Mouse (Mus musculus) left cerebral cortex, postnatal 14 days (tissue): ENCODE data around the gene Lmod1. TPM values are rescaled to one million over a fixed set of nuclear protein-coding genes. Genes with fewer than 3 reads are reported as not detected.
"Not testable (repeated sequence)": the region's sequence is repeated elsewhere in the genome, so short reads cannot be mapped to it uniquely, and the experiment has no call there.

Experiments used
- DNase-seq, 2 experiments: peaks; one replicate each; pipeline ENCODE4 v3.0.0; 2021 to 2022; ENCODE audit warnings: low spot score in 2 of 2, mixed read lengths in 1 of 2
- intact Hi-C: fragments of 180-260 bp; cut with DNase I; formaldehyde crosslinking; loops from one replicate; pipeline ENCODE4 v1.15.1; 2025
- total RNA-seq, 2 experiments: library from RNA; stranded (reverse); gene quantifications; 2 replicates each; pipeline ENCODE4 v1.2.3; 2021

The Lmod1 gene
- total RNA-seq, 2 experiments from 2014 or later = 0.34 to 0.72 TPM

GRCm38 (mm10) chr1:135351953-135352352, 27.3 kb downstream of the Lmod1 start:
- no peak for DNase-seq
- intact Hi-C loops = no loop called here

- DNase-seq = no peak
- intact Hi-C loops = no loop called here
Observed at GRCm38 (mm10) chr1:135359071-135359470, 34.5 kb downstream of the Lmod1 start.

GRCm38 (mm10) chr1:135361491-135361890, 36.9 kb downstream of the Lmod1 start:
- intact Hi-C loops = loop anchor here (5.0 to 10.0 kb wide), 2 partner anchors 49 to 377 kb away; partner anchors contain the start of gene Timm17a
- no peak for DNase-seq

GRCm38 (mm10) chr1:135362115-135362514, 37.5 kb downstream of the Lmod1 start:
- DNase-seq = no peak
- intact Hi-C loops = loop anchor here (5.0 to 10.0 kb wide), 2 partner anchors 50 to 377 kb away; partner anchors contain the start of gene Timm17a

- DNase-seq = no peak
- intact Hi-C loops = loop anchor here (5.0 to 10.0 kb wide), 2 partner anchors 51 to 379 kb away; partner anchors contain the start of gene Timm17a
Observed at GRCm38 (mm10) chr1:135363446-135363845, 38.8 kb downstream of the Lmod1 start.

GRCm38 (mm10) chr1:135366380-135366779, 41.8 kb downstream of the Lmod1 start:
- intact Hi-C loops = loop anchor here (5.0 to 10.0 kb wide), 2 partner anchors 109 to 382 kb away; partner anchors contain the start of gene Elf3
- DNase-seq = no peak

- DNase-seq = no peak
- intact Hi-C loops = loop anchor here (5.0 to 10.0 kb wide), 2 partner anchors 110 to 382 kb away; partner anchors contain the start of gene Elf3
Observed at GRCm38 (mm10) chr1:135367005-135367404, 42.4 kb downstream of the Lmod1 start.

GRCm38 (mm10) chr1:135367595-135367994, 43.0 kb downstream of the Lmod1 start:
- intact Hi-C loops = loop anchor here (5.0 to 10.0 kb wide), 2 partner anchors 110 to 383 kb away; partner anchors contain the start of gene Elf3
- DNase-seq = no peak

GRCm38 (mm10) chr1:135368245-135368644, 43.6 kb downstream of the Lmod1 start:
- peak; percentile 90 to 93 for DNase-seq
- intact Hi-C loops = loop anchor here (2.0 to 10.0 kb wide), 4 partner anchors 87 to 383 kb away; partner anchors contain the start of gene Elf3

GRCm38 (mm10) chr1:135368982-135369381, 44.4 kb downstream of the Lmod1 start:
- intact Hi-C loops = loop anchor here (2.0 to 10.0 kb wide), 4 partner anchors 88 to 384 kb away; partner anchors contain the start of gene Elf3
- DNase-seq = peak in 1 of 2 experiments; percentile 66

GRCm38 (mm10) chr1:135369415-135369814, 44.8 kb downstream of the Lmod1 start:
- intact Hi-C loops = loop anchor here (2.0 to 10.0 kb wide), 4 partner anchors 89 to 385 kb away; partner anchors contain the start of gene Elf3
- no peak for DNase-seq

GRCm38 (mm10) chr1:135373171-135373677, 48.6 kb downstream of the Lmod1 start:
- intact Hi-C loops = loop anchor here (5.0 kb wide), 1 partner anchor 226 kb away; the partner anchor contains the start of gene Arl8a
- DNase-seq = no peak

- intact Hi-C loops = loop anchor here (5.0 kb wide), 1 partner anchor 227 kb away; the partner anchor contains the start of gene Arl8a
- no peak for DNase-seq
Observed at GRCm38 (mm10) chr1:135374175-135374867, 49.7 kb downstream of the Lmod1 start.

- intact Hi-C loops = loop anchor here (5.0 kb wide), 1 partner anchor 228 kb away; the partner anchor contains the start of gene Arl8a
- peak; percentile 76 to 82 for DNase-seq
Observed at GRCm38 (mm10) chr1:135374868-135375581, 50.4 kb downstream of the Lmod1 start, which contains the start of gene Shisa4. Shisa4 (minus strand) TSS chr1:135375237.

GRCm38 (mm10) chr1:135378576-135378975, 54.0 kb downstream of the Lmod1 start:
- intact Hi-C loops = no loop called here
- DNase-seq = peak; percentile 51 to 75

- intact Hi-C loops = no loop called here
Observed at GRCm38 (mm10) chr1:135379048-135379447, 54.4 kb downstream of the Lmod1 start.

GRCm38 (mm10) chr1:135380071-135380991, 55.7 kb downstream of the Lmod1 start:
- intact Hi-C loops = no loop called here
- peak in 1 of 2 experiments; percentile 61 for DNase-seq

More at GRCm38 (mm10) chr1:135379048-135379447, 54.4 kb downstream of the Lmod1 start:
- DNase-seq = no peak

GRCm38 (mm10) chr1:135381560-135381959, 57.0 kb downstream of the Lmod1 start:
- intact Hi-C loops, DNase-seq: not testable (repeated sequence)
